Mouse (Mus musculus): ENCODE results near the gene 1700019N19Rik. TPM values are rescaled to one million over a fixed set of nuclear protein-coding genes. Genes with fewer than 3 reads are reported as not detected.

1700019N19Rik gene
- polyA plus RNA-seq (2014; fragmentation: Nextera tagmentation; extraction: Ambion mirVana) = not detected in 2 replicates

DNA sequence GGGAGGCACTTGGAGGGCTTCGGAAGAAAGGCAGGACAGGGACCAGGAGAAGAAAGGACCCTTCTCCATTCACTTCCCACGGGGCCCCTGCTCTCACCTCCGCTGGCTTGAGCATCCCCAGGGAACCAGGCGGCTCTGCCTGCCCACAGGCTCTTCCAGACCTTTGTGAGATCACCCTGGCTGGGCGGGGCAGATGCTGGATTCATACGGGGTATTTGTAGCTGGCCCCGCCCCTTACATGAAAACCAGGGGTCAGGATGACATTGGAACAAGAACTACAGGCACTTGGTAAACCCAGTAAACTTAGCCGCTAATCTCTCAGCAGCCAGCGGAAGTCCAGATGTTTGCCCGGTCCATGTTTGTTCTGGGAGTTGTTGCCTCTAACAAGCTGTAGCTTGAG lies at the start of gene 1700019N19Rik:
Gene 1700019N19Rik (minus strand): TSS at position 178 of the 400 bp plus-strand sequence.
- Histone ChIP-seq H3K27me3 (ENCODE audit: control insufficient read depth, insufficient read depth, low read length) (no peaks in the 10 kb centered on the region), H3K4me2 (ENCODE audit: low read depth, low read length, severe bottlenecking) (no peak within 1 kb of the TSS), H3K4me3 (ENCODE audit: low read depth, low read length) (no peak within 1 kb of the TSS), H3K4me1 (replicated peaks; ENCODE audit: control insufficient read depth, insufficient read depth, low read length) (no peaks in the 10 kb centered on the region), H3K9ac (ENCODE audit: low read length) (no peak within 1 kb of the TSS), H3K36me3 (ENCODE audit: control insufficient read depth, insufficient read depth, low read length) (no peaks in the 10 kb centered on the region), H3K27ac (ENCODE audit: low read depth, low read length) (no peak within 1 kb of the TSS), H3K9me3 (ENCODE audit: control insufficient read depth, low read length) (no peaks in the 10 kb centered on the region)
- no peak for ATAC-seq (replicated peaks; ENCODE audit: low FRiP score)
- 42% methylated on average over 9 of the region's 10 CpGs for WGBS
- DNase-seq (ENCODE audit: low spot score) = peak; percentile 56

DNA sequence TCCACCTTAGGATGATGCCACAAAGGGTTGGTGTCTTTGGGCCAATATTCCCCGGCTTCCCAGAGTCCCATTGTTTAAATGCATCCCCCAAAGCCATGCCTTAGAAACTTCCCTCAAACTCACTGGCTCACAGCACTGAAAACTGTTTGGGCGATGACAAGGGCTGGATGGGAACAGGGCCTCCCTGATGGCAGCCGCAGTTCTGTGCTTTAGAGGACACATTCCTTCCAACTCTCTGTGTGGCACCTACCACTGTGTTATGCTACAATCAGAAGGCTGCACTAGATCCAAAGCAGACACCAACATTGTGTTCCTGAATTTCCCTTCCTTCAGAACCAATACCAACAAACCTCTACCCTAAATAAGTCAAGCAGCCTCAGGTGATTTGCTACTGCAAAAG lies 49.3 kb upstream of the 1700019N19Rik start:
- Histone ChIP-seq H3K27me3 (ENCODE audit: control insufficient read depth, insufficient read depth, low read length) (no peaks in the 10 kb centered on the region), H3K4me3 (ENCODE audit: low read depth, low read length) (no peak overlapping the region), H3K9ac (ENCODE audit: low read length) (no peak overlapping the region), H3K4me2 (ENCODE audit: low read depth, low read length, severe bottlenecking) (no peak overlapping the region), H3K27ac (ENCODE audit: low read depth, low read length) (no peak overlapping the region), H3K4me1 (replicated peaks; ENCODE audit: control insufficient read depth, insufficient read depth, low read length) (no peaks in the 10 kb centered on the region), H3K36me3 (ENCODE audit: control insufficient read depth, insufficient read depth, low read length) (no peaks in the 10 kb centered on the region), H3K9me3 (ENCODE audit: control insufficient read depth, low read length) (no peaks in the 10 kb centered on the region)
- DNase-seq (ENCODE audit: low spot score) (no peak), ATAC-seq (replicated peaks; ENCODE audit: low FRiP score) (no peak)
- WGBS = 83% methylated on average over 3 of the region's 3 CpGs

- WGBS = 84% methylated on average over 5 of the region's 5 CpGs
- Histone ChIP-seq H3K27me3 (ENCODE audit: control insufficient read depth, insufficient read depth, low read length) (no peaks in the 10 kb centered on the region), H3K4me1 (replicated peaks; ENCODE audit: control insufficient read depth, insufficient read depth, low read length) (no peaks in the 10 kb centered on the region), H3K4me2 (ENCODE audit: low read depth, low read length, severe bottlenecking) (no peak overlapping the region), H3K9me3 (ENCODE audit: control insufficient read depth, low read length) (no peaks in the 10 kb centered on the region), H3K9ac (ENCODE audit: low read length) (no peak overlapping the region), H3K36me3 (ENCODE audit: control insufficient read depth, insufficient read depth, low read length) (no peaks in the 10 kb centered on the region), H3K27ac (ENCODE audit: low read depth, low read length) (no peak overlapping the region), H3K4me3 (ENCODE audit: low read depth, low read length) (no peak overlapping the region)
- ATAC-seq (replicated peaks; ENCODE audit: low FRiP score) = no peak
- no peak for DNase-seq (ENCODE audit: low spot score)
Measured at GRCm38 (mm10) chr19:58840721-58841271, 46.5 kb upstream of the 1700019N19Rik start.

- H3K36me3 ChIP-seq (ENCODE audit: control insufficient read depth, insufficient read depth, low read length) = no peaks in the 10 kb centered on the region
- H3K9ac ChIP-seq (ENCODE audit: low read length) = no peak overlapping the region
- H3K27me3 ChIP-seq (ENCODE audit: control insufficient read depth, insufficient read depth, low read length) = no peaks in the 10 kb centered on the region
- no peaks in the 10 kb centered on the region for H3K9me3 ChIP-seq (ENCODE audit: control insufficient read depth, low read length)
- WGBS = 85% methylated on average over 4 of the region's 4 CpGs
- ATAC-seq (replicated peaks; ENCODE audit: low FRiP score) (no peak), DNase-seq (ENCODE audit: low spot score) (no peak)
- no peak overlapping the region for H3K4me3 ChIP-seq (ENCODE audit: low read depth, low read length)
- H3K4me1 ChIP-seq (replicated peaks; ENCODE audit: control insufficient read depth, insufficient read depth, low read length) = no peaks in the 10 kb centered on the region
- no peak overlapping the region for H3K4me2 ChIP-seq (ENCODE audit: low read depth, low read length, severe bottlenecking)
- H3K27ac ChIP-seq (ENCODE audit: low read depth, low read length) = no peak overlapping the region
Measured at GRCm38 (mm10) chr19:58839806-58840205, 45.5 kb upstream of the 1700019N19Rik start.

- ATAC-seq (replicated peaks; ENCODE audit: low FRiP score) = no peak
- H3K4me1 ChIP-seq (replicated peaks; ENCODE audit: control insufficient read depth, insufficient read depth, low read length) = no peaks in the 10 kb centered on the region
- WGBS = 61% methylated on average over 3 of the region's 3 CpGs
Measured at GRCm38 (mm10) chr19:58839345-58839744, 45.1 kb upstream of the 1700019N19Rik start.

DNA sequence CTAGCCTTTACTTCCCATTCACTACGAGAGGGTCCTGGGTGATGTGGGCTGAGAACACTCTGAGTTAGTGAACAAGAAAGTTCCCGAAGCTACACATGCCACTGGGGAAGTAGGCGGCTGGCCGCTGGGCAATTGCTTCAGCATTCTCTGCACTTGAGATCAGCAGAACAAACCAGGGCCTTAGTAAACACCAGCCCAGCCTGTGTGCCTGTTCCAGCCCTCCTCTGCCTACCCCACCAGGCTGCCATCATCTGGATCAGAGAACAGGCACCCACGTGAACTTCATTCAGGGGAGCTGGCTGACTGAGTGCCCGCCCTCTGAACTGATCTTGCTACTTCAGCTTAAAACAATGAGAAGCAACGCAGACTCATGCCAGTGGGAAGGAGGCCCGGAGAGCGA lies 44.4 kb upstream of the 1700019N19Rik start:
- Histone ChIP-seq H3K9me3 (ENCODE audit: control insufficient read depth, low read length) (no peaks in the 10 kb centered on the region), H3K36me3 (ENCODE audit: control insufficient read depth, insufficient read depth, low read length) (no peaks in the 10 kb centered on the region), H3K27ac (ENCODE audit: low read depth, low read length) (no peak overlapping the region), H3K27me3 (ENCODE audit: control insufficient read depth, insufficient read depth, low read length) (no peaks in the 10 kb centered on the region), H3K9ac (ENCODE audit: low read length) (no peak overlapping the region), H3K4me1 (replicated peaks; ENCODE audit: control insufficient read depth, insufficient read depth, low read length) (no peaks in the 10 kb centered on the region), H3K4me2 (ENCODE audit: low read depth, low read length, severe bottlenecking) (no peak overlapping the region), H3K4me3 (ENCODE audit: low read depth, low read length) (no peak overlapping the region)
- WGBS = 70% methylated on average over 9 of the region's 9 CpGs
- no peak for ATAC-seq (replicated peaks; ENCODE audit: low FRiP score)
- DNase-seq (ENCODE audit: low spot score) = no peak

More at GRCm38 (mm10) chr19:58839345-58839744, 45.1 kb upstream of the 1700019N19Rik start:
- DNase-seq (ENCODE audit: low spot score) = no peak
- Histone ChIP-seq H3K9me3 (ENCODE audit: control insufficient read depth, low read length) (no peaks in the 10 kb centered on the region), H3K27me3 (ENCODE audit: control insufficient read depth, insufficient read depth, low read length) (no peaks in the 10 kb centered on the region), H3K36me3 (ENCODE audit: control insufficient read depth, insufficient read depth, low read length) (no peaks in the 10 kb centered on the region), H3K27ac (ENCODE audit: low read depth, low read length) (no peak overlapping the region), H3K4me2 (ENCODE audit: low read depth, low read length, severe bottlenecking) (no peak overlapping the region), H3K9ac (ENCODE audit: low read length) (no peak overlapping the region), H3K4me3 (ENCODE audit: low read depth, low read length) (no peak overlapping the region)

GRCm38 (mm10) chr19:58833639-58834180 lies 39.4 kb upstream of the 1700019N19Rik start:
- WGBS = 86% methylated on average over 13 of the region's 13 CpGs
- no peak overlapping the region for H3K27ac ChIP-seq (ENCODE audit: low read depth, low read length)
- DNase-seq (ENCODE audit: low spot score) (no peak), ATAC-seq (replicated peaks; ENCODE audit: low FRiP score) (no peak)
- H3K4me2 ChIP-seq (ENCODE audit: low read depth, low read length, severe bottlenecking) = no peak overlapping the region
- H3K9ac ChIP-seq (ENCODE audit: low read length) = no peak overlapping the region
- no peak overlapping the region for H3K4me3 ChIP-seq (ENCODE audit: low read depth, low read length)
- H3K36me3 ChIP-seq (ENCODE audit: control insufficient read depth, insufficient read depth, low read length) = no peaks in the 10 kb centered on the region
- no peaks in the 10 kb centered on the region for H3K27me3 ChIP-seq (ENCODE audit: control insufficient read depth, insufficient read depth, low read length)
- H3K9me3 ChIP-seq (ENCODE audit: control insufficient read depth, low read length) = no peaks in the 10 kb centered on the region
- H3K4me1 ChIP-seq (replicated peaks; ENCODE audit: control insufficient read depth, insufficient read depth, low read length) = no peaks in the 10 kb centered on the region

DNA sequence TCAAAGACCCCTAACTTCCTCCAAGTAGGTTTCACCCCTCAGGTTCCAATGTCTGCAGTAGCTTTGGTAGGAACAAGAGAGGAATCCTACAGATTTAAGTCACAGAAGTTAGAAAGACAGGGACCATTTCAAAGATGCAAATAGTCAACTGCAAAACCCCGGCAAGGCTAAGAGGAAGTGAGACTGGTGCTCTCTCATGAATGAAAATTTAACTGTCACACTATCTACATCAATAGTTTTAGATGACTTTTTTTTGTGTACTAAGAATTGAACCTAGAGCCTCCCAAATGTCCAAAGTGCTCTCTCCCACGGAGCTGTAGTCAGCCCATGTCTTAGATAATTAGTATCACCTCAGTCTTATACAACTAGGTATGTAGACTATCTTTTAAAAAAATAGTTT lies 38.7 kb upstream of the 1700019N19Rik start:
- Histone ChIP-seq H3K27ac (ENCODE audit: low read depth, low read length) (no peak overlapping the region), H3K9ac (ENCODE audit: low read length) (no peak overlapping the region), H3K36me3 (ENCODE audit: control insufficient read depth, insufficient read depth, low read length) (no peaks in the 10 kb centered on the region), H3K27me3 (ENCODE audit: control insufficient read depth, insufficient read depth, low read length) (no peaks in the 10 kb centered on the region), H3K4me1 (replicated peaks; ENCODE audit: control insufficient read depth, insufficient read depth, low read length) (no peaks in the 10 kb centered on the region), H3K4me3 (ENCODE audit: low read depth, low read length) (no peak overlapping the region), H3K9me3 (ENCODE audit: control insufficient read depth, low read length) (no peaks in the 10 kb centered on the region), H3K4me2 (ENCODE audit: low read depth, low read length, severe bottlenecking) (no peak overlapping the region)
- ATAC-seq (replicated peaks; ENCODE audit: low FRiP score) (no peak), DNase-seq (ENCODE audit: low spot score) (no peak)
- WGBS = 86% methylated on average over 2 of the region's 2 CpGs

DNA sequence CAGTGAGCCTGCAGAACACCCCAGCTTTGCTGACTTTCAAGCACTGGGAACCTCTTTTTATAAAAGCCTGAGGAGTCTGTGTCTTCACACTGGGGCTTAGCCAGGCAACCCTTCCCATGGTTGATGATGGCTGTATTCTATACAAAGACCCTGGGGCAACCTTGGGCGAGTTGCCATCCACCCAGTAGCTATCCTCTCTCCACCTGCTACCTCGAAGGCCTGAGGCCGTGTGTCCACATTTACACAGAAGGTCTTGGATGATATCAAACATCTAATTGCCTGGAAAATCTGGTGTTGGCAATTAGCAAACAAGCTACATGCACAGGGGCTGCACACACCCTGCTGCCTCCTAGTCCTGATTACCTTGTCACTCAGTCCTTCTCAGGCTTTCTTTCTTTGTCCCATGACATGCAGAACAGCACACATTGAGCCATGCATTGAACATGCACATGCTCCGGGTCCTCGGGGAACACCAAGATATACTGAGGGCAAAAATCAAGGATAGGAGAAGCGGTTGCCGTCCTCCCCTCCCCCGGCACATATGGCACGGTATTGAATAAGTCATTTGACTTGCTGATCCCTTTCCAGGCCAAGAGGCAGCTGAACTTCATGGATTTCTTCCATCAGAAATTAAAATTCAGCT lies 37.1 kb upstream of the 1700019N19Rik start:
- ATAC-seq (replicated peaks; ENCODE audit: low FRiP score) = no peak
- Histone ChIP-seq H3K4me1 (replicated peaks; ENCODE audit: control insufficient read depth, insufficient read depth, low read length) (no peaks in the 10 kb centered on the region), H3K4me3 (ENCODE audit: low read depth, low read length) (no peak overlapping the region), H3K9me3 (ENCODE audit: control insufficient read depth, low read length) (no peaks in the 10 kb centered on the region), H3K36me3 (ENCODE audit: control insufficient read depth, insufficient read depth, low read length) (no peaks in the 10 kb centered on the region), H3K9ac (ENCODE audit: low read length) (no peak overlapping the region), H3K4me2 (ENCODE audit: low read depth, low read length, severe bottlenecking) (no peak overlapping the region), H3K27ac (ENCODE audit: low read depth, low read length) (no peak overlapping the region), H3K27me3 (ENCODE audit: control insufficient read depth, insufficient read depth, low read length) (no peaks in the 10 kb centered on the region)
- DNase-seq (ENCODE audit: low spot score) = no peak
- 88% methylated on average over 9 of the region's 9 CpGs for WGBS

All from forebrain, embryonic 11.5 days (tissue).